Mouse (Mus musculus) kidney, postnatal 4 days (tissue): Measurements from ENCODE around the gene Rint1.
"Not testable (repeated sequence)": the region's sequence is repeated elsewhere in the genome, so short reads cannot be mapped to it uniquely, and the experiment has no call there.

Experiments
- DNase-seq, 2 experiments: peaks; one replicate each; pipeline ENCODE4 v3.0.0; 2021; ENCODE audit warnings: mixed read lengths in 2 of 2

The Rint1 gene

GRCm38 (mm10) chr5:23830897-23831752 lies 43.6 kb downstream of the Rint1 start:
- DNase-seq = peak; percentile 51 to 65

GRCm38 (mm10) chr5:23835691-23836090 lies 48.2 kb downstream of the Rint1 start:
- not testable (repeated sequence) for DNase-seq

- no peak for DNase-seq
Measured at GRCm38 (mm10) chr5:23838158-23838557, 50.6 kb downstream of the Rint1 start.

- DNase-seq = peak; percentile 96 to 98
Measured at GRCm38 (mm10) chr5:23843674-23844530, 56.4 kb downstream of the Rint1 start, which contains the start of gene Tomm7. Gene Tomm7 (minus strand): TSS chr5:23844161.

GRCm38 (mm10) chr5:23844531-23844841 lies 57.0 kb downstream of the Rint1 start:
- peak; percentile 72 to 81 for DNase-seq

GRCm38 (mm10) chr5:23845141-23845540 lies 57.6 kb downstream of the Rint1 start:
- DNase-seq = no peak

- peak; percentile 96 for DNase-seq
Measured at GRCm38 (mm10) chr5:23850345-23851159, 63.0 kb downstream of the Rint1 start.

- DNase-seq = not testable (repeated sequence)
Measured at GRCm38 (mm10) chr5:23851160-23851555, 63.6 kb downstream of the Rint1 start.

- DNase-seq = peak; percentile 50 to 56
Measured at GRCm38 (mm10) chr5:23852916-23853315, 65.4 kb downstream of the Rint1 start.

- DNase-seq = no peak
Measured at GRCm38 (mm10) chr5:23855484-23855883, 68.0 kb downstream of the Rint1 start.

GRCm38 (mm10) chr5:23856164-23856563 lies 68.7 kb downstream of the Rint1 start:
- DNase-seq = no peak

- DNase-seq = no peak
Measured at GRCm38 (mm10) chr5:23857189-23857588, 69.7 kb downstream of the Rint1 start.

- DNase-seq = no peak
Measured at GRCm38 (mm10) chr5:23858001-23858400, 70.5 kb downstream of the Rint1 start.

- DNase-seq = peak in 1 of 2 experiments; percentile 39
Measured at GRCm38 (mm10) chr5:23858643-23859042, 71.1 kb downstream of the Rint1 start.

- no peak for DNase-seq
Measured at GRCm38 (mm10) chr5:23859087-23859718, 71.7 kb downstream of the Rint1 start.

- DNase-seq = no peak
Measured at GRCm38 (mm10) chr5:23859896-23860295, 72.4 kb downstream of the Rint1 start.

- DNase-seq = no peak
Measured at GRCm38 (mm10) chr5:23861721-23862120, 74.2 kb downstream of the Rint1 start.

GRCm38 (mm10) chr5:23862291-23862690 lies 74.8 kb downstream of the Rint1 start:
- DNase-seq = peak; percentile 87 to 89

- DNase-seq = peak in 1 of 2 experiments; percentile 10
Measured at GRCm38 (mm10) chr5:23863166-23864053, 75.9 kb downstream of the Rint1 start.

- peak in 1 of 2 experiments; percentile 13 for DNase-seq
Measured at GRCm38 (mm10) chr5:23864054-23864965, 76.8 kb downstream of the Rint1 start.
